Mouse (Mus musculus): ENCODE measurements around the gene Rab6a. TPM values are rescaled to one million over a fixed set of nuclear protein-coding genes. Genes with fewer than 3 reads are reported as not detected.
"Not testable (repeated sequence)": the region's sequence is repeated elsewhere in the genome, so short reads cannot be mapped to it uniquely, and the experiment has no call there.

Gene Rab6a
- polyA plus RNA-seq (2015; fragmentation: Nextera tagmentation; extraction: Ambion mirVana): 85.7 and 89.7 TPM in 2 replicates

DNA sequence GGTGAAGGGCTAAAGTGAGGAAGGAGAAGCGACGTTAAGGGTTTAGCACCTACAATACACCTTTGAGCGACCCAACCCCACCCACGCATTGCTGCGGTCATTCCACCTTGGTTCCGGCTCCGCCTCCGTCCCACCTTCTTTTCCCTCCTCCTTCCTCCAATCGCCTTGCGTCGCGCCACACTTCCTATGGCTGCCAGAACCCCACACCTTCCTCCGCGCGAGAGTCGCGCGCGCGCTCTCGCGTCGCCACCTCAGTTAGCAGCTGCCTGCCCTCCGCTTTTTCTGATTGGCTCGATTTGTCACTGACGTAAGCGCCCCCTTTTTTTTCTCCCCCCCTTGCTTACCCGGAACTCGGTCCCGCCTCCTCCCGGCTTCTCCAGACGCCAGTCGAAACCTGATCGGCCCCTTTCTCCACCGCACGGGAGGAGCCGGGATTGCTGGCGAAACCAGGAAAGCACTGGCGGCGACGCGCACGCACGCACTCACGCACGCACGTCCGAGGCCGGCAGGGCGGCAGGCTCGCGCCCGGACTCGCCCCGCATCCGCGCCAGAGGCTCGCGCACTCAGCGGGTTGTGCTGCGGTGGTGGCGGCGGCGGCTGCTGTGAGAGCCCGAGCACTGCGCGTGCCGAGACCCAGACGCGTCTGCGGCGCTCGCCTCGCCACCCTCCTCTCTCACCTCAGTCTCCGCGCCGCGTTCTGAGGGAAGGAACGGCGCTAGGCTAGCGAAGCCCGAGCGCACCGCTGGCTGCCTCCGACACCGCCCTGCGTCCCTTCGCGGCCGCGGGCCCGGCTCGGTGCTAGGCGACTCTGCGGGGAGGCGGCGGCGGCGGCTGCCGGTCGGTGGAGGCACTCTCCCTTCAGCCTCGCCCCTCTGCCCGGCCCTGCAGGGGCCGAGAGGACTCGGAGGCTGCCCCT is at the start of gene Rab6a:
TSS of gene Rab6a (plus strand) at position 197 of the 916 bp plus-strand sequence.
- Histone ChIP-seq H3K27me3 (replicated peaks; ENCODE audit: control insufficient read depth, insufficient read depth, low read length) (no peaks in the 10 kb centered on the region), H3K9ac (ENCODE audit: low read depth, low read length) (peak within 1 kb of the TSS; percentile 100), H3K4me3 (ENCODE audit: low read length) (peak within 1 kb of the TSS; percentile 100), H3K27ac (ENCODE audit: low read length) (peak within 1 kb of the TSS; percentile 100), H3K9me3 (ENCODE audit: control insufficient read depth, low read length) (no peaks in the 10 kb centered on the region), H3K4me2 (ENCODE audit: low read depth, low read length) (peak within 1 kb of the TSS; percentile 73), H3K4me1 (ENCODE audit: control insufficient read depth, insufficient read depth, low read length) (no peaks in the 10 kb centered on the region), H3K36me3 (ENCODE audit: control insufficient read depth, insufficient read depth, low read length) (no peaks in the 10 kb centered on the region)
- under 1% methylated on average over 102 of the region's 105 CpGs for WGBS
- ATAC-seq: peak; percentile 97

DNA sequence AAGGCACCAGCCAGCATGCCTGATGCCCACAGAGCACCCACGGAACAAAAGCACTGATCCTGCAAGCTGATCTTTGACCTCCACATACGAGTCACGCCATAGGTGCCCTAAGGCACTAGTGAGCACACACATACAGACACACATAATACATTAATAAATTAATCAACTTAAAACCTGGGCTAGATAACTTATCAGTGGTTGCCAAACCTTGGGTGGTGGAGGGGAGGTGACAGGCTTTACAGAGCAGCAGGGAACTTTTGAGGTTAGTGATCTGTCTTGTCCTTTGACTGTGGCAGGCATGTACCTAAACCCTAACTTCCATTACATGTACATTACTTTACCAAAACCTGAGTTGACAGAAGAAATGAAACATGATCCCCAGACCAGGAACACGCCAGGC is 47.9 kb upstream of the Rab6a start:
- H3K27ac ChIP-seq (ENCODE audit: low read length): no peak overlapping the region
- H3K4me3 ChIP-seq (ENCODE audit: low read length): no peak overlapping the region
- no peak for ATAC-seq
- H3K4me1 ChIP-seq (ENCODE audit: control insufficient read depth, insufficient read depth, low read length): peaks cover 15% of the 10 kb centered on the region
- H3K4me2 ChIP-seq (ENCODE audit: low read depth, low read length): no peak overlapping the region
- no peaks in the 10 kb centered on the region; the same call in 1 of the 2 replicates for H3K36me3 ChIP-seq (ENCODE audit: control insufficient read depth, insufficient read depth, low read length)
- no peaks in the 10 kb centered on the region for H3K9me3 ChIP-seq (ENCODE audit: control insufficient read depth, low read length)
- H3K27me3 ChIP-seq (replicated peaks; ENCODE audit: control insufficient read depth, insufficient read depth, low read length): no peaks in the 10 kb centered on the region
- WGBS: 66% methylated on average over 4 of the region's 4 CpGs
- H3K9ac ChIP-seq (ENCODE audit: low read depth, low read length): no peak overlapping the region

DNA sequence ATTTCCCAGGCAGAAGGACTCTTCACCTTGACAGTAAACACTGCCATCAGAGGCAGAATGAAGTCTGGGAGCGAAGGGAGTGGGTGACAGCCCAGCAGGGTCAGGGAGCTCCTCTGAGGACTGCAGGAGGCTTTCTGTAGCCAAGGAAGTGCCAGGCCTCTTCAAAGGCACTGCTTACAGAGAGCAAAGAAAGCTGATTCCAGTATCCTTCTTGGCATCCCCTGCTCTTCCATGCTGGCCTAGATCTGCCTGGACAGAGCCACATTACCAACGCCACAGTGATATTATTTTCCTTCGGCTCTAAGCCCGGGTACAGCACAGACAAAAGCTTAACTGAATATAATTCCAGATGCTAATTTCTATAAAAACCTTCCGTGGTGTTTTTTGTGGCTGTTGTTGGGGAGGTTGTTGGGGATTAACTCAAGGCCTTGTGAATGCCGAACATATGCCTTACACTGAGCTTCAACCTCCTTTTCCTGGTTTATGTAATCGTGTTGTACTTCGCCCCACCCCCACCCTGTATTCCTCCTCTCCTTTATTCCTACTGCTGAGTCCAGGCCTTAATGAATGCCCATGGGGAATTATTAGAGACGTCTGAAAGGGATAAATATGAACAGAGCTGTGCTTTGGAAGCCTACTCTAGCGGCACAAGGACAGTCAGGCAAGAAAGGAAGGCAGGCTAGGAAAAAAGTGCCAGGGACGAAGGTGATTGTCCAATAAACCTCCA is 45.2 kb upstream of the Rab6a start:
- no peak overlapping the region for H3K27ac ChIP-seq (ENCODE audit: low read length)
- ATAC-seq: 0 out of 2 replicates have a peak, but pooled peaks have one; percentile 44

DNA sequence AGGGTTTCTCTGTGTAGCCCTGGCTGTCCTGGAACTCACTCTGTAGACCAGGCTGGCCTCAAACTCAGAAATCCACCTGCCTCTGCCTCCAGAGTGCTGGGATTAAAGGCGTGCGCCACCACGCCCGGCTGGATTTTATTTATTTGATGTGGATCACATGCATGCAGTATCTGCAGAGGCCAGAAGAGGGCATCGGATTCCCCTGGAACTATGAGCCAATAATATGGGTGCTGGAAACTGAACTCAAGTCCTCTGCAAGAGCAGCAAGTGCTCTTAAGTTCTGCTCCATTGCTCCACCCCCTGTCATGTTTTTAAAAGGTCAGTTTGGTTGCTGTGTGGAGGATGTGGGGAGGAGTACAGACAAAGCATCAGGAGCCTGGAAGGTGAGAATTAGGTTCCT is 40.0 kb upstream of the Rab6a start:
- H3K4me1 ChIP-seq (ENCODE audit: control insufficient read depth, insufficient read depth, low read length); H3K4me3 ChIP-seq (ENCODE audit: low read length); H3K9me3 ChIP-seq (ENCODE audit: control insufficient read depth, low read length); H3K9ac ChIP-seq (ENCODE audit: low read depth, low read length); ATAC-seq; H3K4me2 ChIP-seq (ENCODE audit: low read depth, low read length); H3K27me3 ChIP-seq (replicated peaks; ENCODE audit: control insufficient read depth, insufficient read depth, low read length); H3K36me3 ChIP-seq (ENCODE audit: control insufficient read depth, insufficient read depth, low read length); H3K27ac ChIP-seq (ENCODE audit: low read length): not testable (repeated sequence)
- WGBS: 77% methylated on average over 5 of the region's 5 CpGs

More for the DNA sequence above, 45.2 kb upstream of the Rab6a start:
- WGBS: 74% methylated on average over 11 of the region's 11 CpGs
- H3K4me2 ChIP-seq (ENCODE audit: low read depth, low read length): no peak overlapping the region
- H3K4me3 ChIP-seq (ENCODE audit: low read length): no peak overlapping the region
- no peaks in the 10 kb centered on the region for H3K27me3 ChIP-seq (replicated peaks; ENCODE audit: control insufficient read depth, insufficient read depth, low read length)
- no peaks in the 10 kb centered on the region; the same call in 1 of the 2 replicates for H3K36me3 ChIP-seq (ENCODE audit: control insufficient read depth, insufficient read depth, low read length)
- H3K4me1 ChIP-seq (ENCODE audit: control insufficient read depth, insufficient read depth, low read length): 0 out of 2 replicates have a peak, but pooled peaks cover 2% of the 10 kb centered on the region
- no peak overlapping the region for H3K9ac ChIP-seq (ENCODE audit: low read depth, low read length)
- H3K9me3 ChIP-seq (ENCODE audit: control insufficient read depth, low read length): no peaks in the 10 kb centered on the region

DNA sequence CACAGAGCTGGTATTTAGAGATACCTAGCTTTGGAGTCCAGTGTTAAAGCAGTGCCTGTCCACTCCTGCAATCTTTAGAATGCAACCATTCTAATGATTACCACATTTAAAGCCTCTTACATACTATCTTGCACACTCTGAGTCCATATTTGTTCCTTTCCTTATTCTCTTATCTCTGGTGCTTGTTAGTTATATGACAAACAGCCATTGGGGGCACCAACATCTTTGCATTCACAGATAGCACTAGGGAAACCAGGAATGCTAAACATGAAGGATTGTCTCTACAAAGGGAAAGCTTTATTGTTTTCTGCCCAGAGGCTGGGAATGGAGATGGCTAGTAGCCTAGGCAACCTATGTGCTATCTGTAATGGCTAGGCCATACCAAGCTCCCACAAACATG is 37.3 kb upstream of the Rab6a start:
- H3K27me3 ChIP-seq (replicated peaks; ENCODE audit: control insufficient read depth, insufficient read depth, low read length): no peaks in the 10 kb centered on the region
- H3K4me2 ChIP-seq (ENCODE audit: low read depth, low read length): no peak overlapping the region
- H3K9ac ChIP-seq (ENCODE audit: low read depth, low read length): no peak overlapping the region
- H3K4me1 ChIP-seq (ENCODE audit: control insufficient read depth, insufficient read depth, low read length): no peaks in the 10 kb centered on the region
- H3K4me3 ChIP-seq (ENCODE audit: low read length): no peak overlapping the region
- no peaks in the 10 kb centered on the region for H3K36me3 ChIP-seq (ENCODE audit: control insufficient read depth, insufficient read depth, low read length)
- H3K9me3 ChIP-seq (ENCODE audit: control insufficient read depth, low read length): no peaks in the 10 kb centered on the region
- ATAC-seq: no peak
- no peak overlapping the region for H3K27ac ChIP-seq (ENCODE audit: low read length)

DNA sequence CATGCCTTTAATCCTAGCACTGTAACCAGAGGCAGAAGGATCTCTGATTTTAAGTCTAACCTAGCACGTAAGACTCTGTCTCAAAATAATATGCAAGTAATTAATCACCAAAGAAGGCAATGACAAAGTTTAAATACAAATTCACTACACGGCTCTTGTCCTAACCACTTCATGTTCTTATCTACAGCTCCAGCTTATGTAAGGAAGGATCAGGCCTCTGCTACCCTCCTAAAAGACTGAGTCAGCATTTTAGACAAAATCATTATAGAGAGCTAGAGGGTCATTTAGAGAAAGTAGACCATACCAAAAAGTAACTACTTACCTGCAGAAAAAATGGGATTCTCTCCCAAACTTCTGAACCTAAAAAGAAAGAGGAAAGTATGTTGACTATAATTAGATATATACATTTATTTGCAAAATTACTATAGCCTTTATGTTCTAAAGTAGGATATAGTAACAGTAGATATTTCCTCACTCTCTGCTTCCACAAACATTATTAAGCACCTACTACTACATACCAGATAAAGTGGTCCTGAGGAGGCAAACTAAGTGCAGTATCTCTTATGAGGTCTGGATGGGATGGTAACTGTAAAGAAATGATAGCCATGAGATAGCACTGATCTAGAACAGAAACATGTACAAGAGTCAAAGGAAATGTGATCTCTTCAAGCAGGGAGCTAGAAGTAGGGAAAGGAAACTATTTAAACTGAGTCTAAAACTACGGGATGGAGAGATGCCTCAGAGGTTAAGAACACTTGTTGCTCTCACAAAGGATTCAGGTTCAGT is 36.1 kb upstream of the Rab6a start:
- no peak overlapping the region for H3K4me2 ChIP-seq (ENCODE audit: low read depth, low read length)
- no peaks in the 10 kb centered on the region for H3K36me3 ChIP-seq (ENCODE audit: control insufficient read depth, insufficient read depth, low read length)
- WGBS: 80% methylated on average over 3 of the region's 3 CpGs
- H3K27ac ChIP-seq (ENCODE audit: low read length): no peak overlapping the region
- H3K27me3 ChIP-seq (replicated peaks; ENCODE audit: control insufficient read depth, insufficient read depth, low read length): no peaks in the 10 kb centered on the region
- no peaks in the 10 kb centered on the region for H3K4me1 ChIP-seq (ENCODE audit: control insufficient read depth, insufficient read depth, low read length)
- no peaks in the 10 kb centered on the region for H3K9me3 ChIP-seq (ENCODE audit: control insufficient read depth, low read length)
- ATAC-seq: no peak
- H3K4me3 ChIP-seq (ENCODE audit: low read length): no peak overlapping the region
- no peak overlapping the region for H3K9ac ChIP-seq (ENCODE audit: low read depth, low read length)

DNA sequence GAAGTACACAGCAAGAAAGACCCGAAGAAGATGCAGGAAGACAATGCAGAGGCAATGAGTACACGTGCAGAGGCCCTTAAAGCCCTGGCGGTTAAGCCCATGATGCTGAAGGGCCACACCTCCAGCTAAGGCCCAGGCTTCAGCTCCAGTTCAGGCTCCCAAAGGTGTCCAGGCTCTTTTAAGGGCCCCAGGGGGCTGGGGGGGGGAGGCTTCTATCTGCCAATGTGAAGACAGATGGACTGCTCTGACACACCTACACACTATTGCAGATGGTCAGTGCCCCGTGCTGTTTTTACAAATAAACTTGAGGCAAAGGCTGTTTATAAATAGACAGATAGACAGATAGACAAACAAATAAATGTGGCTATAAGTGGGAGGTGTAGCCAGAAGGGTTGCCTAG is 35.1 kb upstream of the Rab6a start:
- Histone ChIP-seq H3K9me3 (ENCODE audit: control insufficient read depth, low read length) (no peaks in the 10 kb centered on the region), H3K4me3 (ENCODE audit: low read length) (no peak overlapping the region), H3K4me1 (ENCODE audit: control insufficient read depth, insufficient read depth, low read length) (no peaks in the 10 kb centered on the region), H3K4me2 (ENCODE audit: low read depth, low read length) (no peak overlapping the region), H3K9ac (ENCODE audit: low read depth, low read length) (no peak overlapping the region), H3K27ac (ENCODE audit: low read length) (no peak overlapping the region), H3K36me3 (ENCODE audit: control insufficient read depth, insufficient read depth, low read length) (no peaks in the 10 kb centered on the region), H3K27me3 (replicated peaks; ENCODE audit: control insufficient read depth, insufficient read depth, low read length) (no peaks in the 10 kb centered on the region)
- WGBS: 72% methylated on average over 4 of the region's 4 CpGs
- ATAC-seq: no peak

DNA sequence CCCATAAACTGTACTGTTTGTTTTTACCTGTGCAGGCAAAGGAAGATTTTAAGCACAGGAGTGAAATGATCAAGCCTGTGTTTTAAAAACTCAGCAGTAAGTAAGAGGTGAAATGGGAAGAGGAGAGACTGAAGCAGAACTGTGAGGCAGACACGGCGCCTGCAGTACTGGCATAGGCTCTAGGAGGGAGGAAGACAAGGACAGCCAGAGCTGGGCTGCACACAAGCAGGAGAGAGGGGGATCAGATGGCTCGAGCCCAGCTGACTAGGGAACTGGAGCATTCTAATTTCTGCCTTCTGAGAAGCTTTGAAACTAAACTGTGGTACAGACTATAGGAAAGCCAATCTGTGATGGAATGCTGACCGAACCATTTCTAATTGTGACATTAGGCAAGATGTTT is 34.5 kb upstream of the Rab6a start:
- no peaks in the 10 kb centered on the region for H3K9me3 ChIP-seq (ENCODE audit: control insufficient read depth, low read length)
- H3K9ac ChIP-seq (ENCODE audit: low read depth, low read length): no peak overlapping the region
- no peaks in the 10 kb centered on the region for H3K36me3 ChIP-seq (ENCODE audit: control insufficient read depth, insufficient read depth, low read length)
- ATAC-seq: no peak
- H3K4me2 ChIP-seq (ENCODE audit: low read depth, low read length): no peak overlapping the region
- no peak overlapping the region for H3K4me3 ChIP-seq (ENCODE audit: low read length)
- no peak overlapping the region for H3K27ac ChIP-seq (ENCODE audit: low read length)
- H3K27me3 ChIP-seq (replicated peaks; ENCODE audit: control insufficient read depth, insufficient read depth, low read length): no peaks in the 10 kb centered on the region
- H3K4me1 ChIP-seq (ENCODE audit: control insufficient read depth, insufficient read depth, low read length): no peaks in the 10 kb centered on the region
- WGBS: 80% methylated on average over 4 of the region's 4 CpGs

DNA sequence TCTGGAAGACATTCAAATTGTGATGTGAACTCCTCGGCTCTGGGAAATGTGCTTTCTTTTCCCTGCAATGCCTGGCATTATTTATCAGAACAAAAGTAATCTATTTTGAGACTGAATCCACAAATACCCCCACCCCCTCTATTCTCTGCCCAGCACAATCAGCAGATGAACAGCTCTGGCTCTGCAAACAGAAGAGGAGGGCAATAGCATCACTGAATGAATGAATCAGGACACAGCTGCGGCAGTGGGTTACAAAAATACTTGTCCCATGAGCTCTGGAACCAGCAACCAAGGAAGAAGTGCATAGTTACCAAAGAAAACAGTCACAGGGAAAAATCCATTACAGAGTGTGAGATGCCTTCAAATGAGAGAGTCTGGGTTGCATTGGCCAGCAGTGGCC is 28.4 kb upstream of the Rab6a start:
- H3K9me3 ChIP-seq (ENCODE audit: control insufficient read depth, low read length): no peaks in the 10 kb centered on the region
- no peaks in the 10 kb centered on the region for H3K36me3 ChIP-seq (ENCODE audit: control insufficient read depth, insufficient read depth, low read length)
- no peak overlapping the region for H3K4me2 ChIP-seq (ENCODE audit: low read depth, low read length)
- WGBS: 86% methylated on average over 2 of the region's 2 CpGs
- no peak overlapping the region for H3K9ac ChIP-seq (ENCODE audit: low read depth, low read length)
- no peak overlapping the region for H3K27ac ChIP-seq (ENCODE audit: low read length)
- no peak for ATAC-seq
- H3K4me3 ChIP-seq (ENCODE audit: low read length): no peak overlapping the region
- H3K27me3 ChIP-seq (replicated peaks; ENCODE audit: control insufficient read depth, insufficient read depth, low read length): no peaks in the 10 kb centered on the region
- no peaks in the 10 kb centered on the region for H3K4me1 ChIP-seq (ENCODE audit: control insufficient read depth, insufficient read depth, low read length)
